Mouse (Mus musculus) lung, adult 2 months (tissue): ENCODE measurements at regions not wholly inside any gene's neighbourhood (a gene's known extent, or its start where the extent isn't known, plus 50 kb on each side); places are given as distances from the start of the nearest gene placed in this dataset.

ENCODE experiments used
- CTCF ChIP-seq: fragments of 200-500 bp; IDR thresholded peaks from 2 replicates; pipeline ENCODE4 v1.5.1; 2011; ENCODE audit warnings: mild to moderate bottlenecking, low read length, control low read depth; ENCODE audit not compliant: insufficient read depth
- POLR2A ChIP-seq: fragments of 200-500 bp; IDR thresholded peaks from 2 replicates; pipeline ENCODE4 v1.6.1; 2011; ENCODE audit warnings: low read depth, mild to moderate bottlenecking, control low read depth, low read length, borderline replicate concordance; ENCODE audit errors: extremely low read depth

DNA sequence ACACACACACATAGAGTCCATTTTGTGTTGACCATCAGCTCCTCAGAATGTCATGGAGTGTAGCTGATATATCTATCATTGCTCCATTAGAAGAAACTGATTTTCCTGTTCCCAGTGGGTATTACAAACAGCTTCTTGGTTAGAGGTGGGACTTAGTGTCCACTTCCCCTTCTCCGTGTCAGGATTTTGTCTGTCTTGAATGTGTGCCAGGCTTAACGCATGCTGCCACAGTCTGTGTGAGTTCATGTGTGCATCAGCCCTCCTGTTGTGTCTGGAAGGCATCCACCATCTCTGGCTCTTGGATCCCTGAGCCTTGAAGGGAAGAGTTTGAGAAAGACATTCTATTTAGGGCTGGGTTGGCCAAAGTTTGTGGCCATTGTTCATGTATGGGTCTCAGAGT, 57.2 kb upstream of the Slc1a1 start:
- TF ChIP-seq CTCF (no peak), POLR2A (no peak)
